Mouse (Mus musculus) midbrain, embryonic 16.5 days (tissue): ENCODE data around the gene Gramd4. TPM values are rescaled to one million over a fixed set of nuclear protein-coding genes. Genes with fewer than 3 reads are reported as not detected.
"Not testable (repeated sequence)": the region's sequence is repeated elsewhere in the genome, so short reads cannot be mapped to it uniquely, and the experiment has no call there.

ENCODE experiments used
- ATAC-seq: fragments of 200-750 bp; cut with Nextera tagmentation; 2 replicates; pipeline ENCODE4 v1.8.0; 2017; ENCODE audit warnings: moderate TSS enrichment
- H3K27ac ChIP-seq: fragments of 300-500 bp; sonication (generic); 2 replicates; pipeline ENCODE4 v1.5.1; 2014; ENCODE audit warnings: mild to moderate bottlenecking, low read length, mixed read lengths
- H3K27me3 ChIP-seq: fragments of 300-500 bp; sonication (generic); 2 replicates; pipeline ENCODE4 v1.6.1; 2014; ENCODE audit warnings: low read depth, low read length, mixed read lengths; ENCODE audit not compliant: control insufficient read depth, insufficient read depth
- H3K36me3 ChIP-seq: fragments of 300-500 bp; sonication (generic); 2 replicates; pipeline ENCODE4 v1.6.1; 2014; ENCODE audit warnings: mild to moderate bottlenecking, low read length, moderate library complexity, mixed read lengths; ENCODE audit not compliant: control insufficient read depth, insufficient read depth
- H3K4me1 ChIP-seq: fragments of 300-500 bp; sonication (generic); 2 replicates; pipeline ENCODE4 v1.6.1; 2014; ENCODE audit warnings: mild to moderate bottlenecking, low read length, mixed read lengths; ENCODE audit not compliant: control insufficient read depth, insufficient read depth
- H3K4me2 ChIP-seq: fragments of 300-500 bp; sonication (generic); 2 replicates; pipeline ENCODE4 v1.6.1; 2014; ENCODE audit warnings: mild to moderate bottlenecking, low read length, mixed read lengths
- H3K4me3 ChIP-seq: fragments of 300-500 bp; sonication (generic); 2 replicates; pipeline ENCODE4 v1.5.1; 2014; ENCODE audit warnings: low read depth, mild to moderate bottlenecking, low read length, moderate library complexity, mixed read lengths
- H3K9ac ChIP-seq: fragments of 300-500 bp; sonication (generic); 2 replicates; pipeline ENCODE4 v1.6.1; 2014; ENCODE audit warnings: low read depth, low read length, mixed read lengths
- H3K9me3 ChIP-seq: fragments of 300-500 bp; sonication (generic); replicated peaks from 2 replicates; pipeline ENCODE4 v1.6.1; 2014; ENCODE audit warnings: mild to moderate bottlenecking, low read length, mixed read lengths; ENCODE audit not compliant: control insufficient read depth, poor library complexity, severe bottlenecking
- WGBS: fragments of 180-500 bp; shearing (Covaris S2); extraction: QIAGEN DNeasy Blood & Tissue Kit; methylation state at CpG from one replicate; pipeline ENCODE4 v1.1.7; 2014; 5-methylcytosine and 5-hydroxymethylcytosine counted together
- polyA plus RNA-seq: library from polyadenylated mRNA; unstranded; fragments of >200 nt; fragmentation: Nextera tagmentation; extraction: Ambion mirVana; gene quantifications from 2 replicates; pipeline ENCODE4 v1.2.1, GENCODE M21; 2015

The Gramd4 gene
- polyA plus RNA-seq, 1 experiment from 2014 or later: 36.7 TPM

DNA sequence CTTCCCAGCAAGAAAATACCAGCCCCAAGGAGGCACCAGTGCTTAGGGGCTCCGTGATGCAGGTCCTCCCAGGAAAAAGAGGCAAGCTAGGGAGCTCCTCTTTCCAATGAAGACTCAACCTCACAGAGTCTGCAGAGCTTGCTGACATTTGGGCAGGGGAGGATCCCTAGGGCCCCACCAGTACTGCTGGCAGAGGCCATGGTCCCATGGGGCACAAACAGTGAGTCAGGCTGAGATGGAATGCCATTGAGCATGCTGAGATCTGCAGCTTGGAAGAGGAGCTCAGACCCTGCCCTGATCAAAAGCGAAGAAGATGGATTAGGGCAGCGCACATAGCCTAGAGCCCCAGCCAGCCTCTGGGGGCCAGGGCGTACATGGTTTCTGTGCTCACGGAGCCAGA lies 16.1 kb upstream of the Gramd4 start:
- ATAC-seq: no peak
- Histone ChIP-seq H3K36me3 (no peaks in the 10 kb centered on the region), H3K9ac (no peak overlapping the region)

DNA sequence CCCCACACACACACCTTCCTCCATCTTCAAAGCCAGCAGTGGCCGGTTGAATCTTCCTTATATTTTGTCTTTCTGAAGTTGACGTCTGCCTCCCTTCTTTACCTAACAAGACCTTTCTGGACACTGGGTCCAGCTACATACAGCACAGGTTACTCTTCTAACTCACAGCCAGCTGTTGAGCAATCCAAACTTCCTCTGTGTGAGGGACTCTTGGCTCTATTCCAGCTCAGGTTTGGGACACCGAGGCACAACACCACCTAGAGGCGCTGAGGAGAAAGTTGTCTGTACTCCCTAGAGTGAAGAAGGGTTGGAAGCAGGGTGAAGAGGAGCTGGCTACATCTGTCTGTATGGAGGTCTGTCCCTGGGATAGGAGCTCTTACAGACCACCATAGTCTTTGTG lies 15.1 kb upstream of the Gramd4 start:
- 48% methylated on average over 4 of the region's 4 CpGs for WGBS
- H3K4me1 ChIP-seq: no peaks in the 10 kb centered on the region
- H3K4me3 ChIP-seq: no peak overlapping the region
- no peaks in the 10 kb centered on the region for H3K9me3 ChIP-seq
- H3K4me2 ChIP-seq: no peak overlapping the region
- no peaks in the 10 kb centered on the region for H3K27me3 ChIP-seq
- H3K36me3 ChIP-seq: no peaks in the 10 kb centered on the region
- ATAC-seq: no peak
- no peak overlapping the region for H3K9ac ChIP-seq
- no peak overlapping the region for H3K27ac ChIP-seq

More for the DNA sequence above, 16.1 kb upstream of the Gramd4 start:
- WGBS: 74% methylated on average over 5 of the region's 5 CpGs
- no peak overlapping the region for H3K4me3 ChIP-seq
- H3K4me1 ChIP-seq: no peaks in the 10 kb centered on the region
- H3K27ac ChIP-seq: no peak overlapping the region
- H3K9me3 ChIP-seq: no peaks in the 10 kb centered on the region
- H3K4me2 ChIP-seq: no peak overlapping the region
- no peaks in the 10 kb centered on the region for H3K27me3 ChIP-seq

DNA sequence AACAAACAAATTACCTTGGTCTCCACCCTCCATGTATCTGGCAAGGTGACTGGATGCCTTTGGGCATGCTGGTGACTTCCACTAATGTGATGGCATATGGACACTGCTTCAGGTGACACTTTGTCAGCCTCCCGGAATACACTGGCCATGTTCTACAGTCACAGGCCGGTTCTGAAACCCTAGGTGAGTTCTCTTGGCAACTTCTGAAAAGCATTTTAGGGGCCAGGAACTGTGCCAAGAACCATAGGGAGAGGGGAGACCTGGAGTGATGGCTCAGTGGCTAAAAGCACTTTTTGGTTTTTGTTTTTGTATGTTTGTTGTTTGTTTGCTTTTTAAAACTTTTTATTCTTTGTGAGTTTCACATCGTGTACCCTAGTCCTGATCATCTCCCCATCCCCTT lies 8.0 kb upstream of the Gramd4 start:
- WGBS: 93% methylated on average over 3 of the region's 3 CpGs
- ATAC-seq: no peak
- Histone ChIP-seq H3K4me2 (no peak overlapping the region), H3K9me3 (no peaks in the 10 kb centered on the region), H3K4me3 (no peak overlapping the region), H3K9ac (no peak overlapping the region), H3K4me1 (no peaks in the 10 kb centered on the region), H3K27ac (no peak overlapping the region), H3K27me3 (no peaks in the 10 kb centered on the region), H3K36me3 (no peaks in the 10 kb centered on the region)

DNA sequence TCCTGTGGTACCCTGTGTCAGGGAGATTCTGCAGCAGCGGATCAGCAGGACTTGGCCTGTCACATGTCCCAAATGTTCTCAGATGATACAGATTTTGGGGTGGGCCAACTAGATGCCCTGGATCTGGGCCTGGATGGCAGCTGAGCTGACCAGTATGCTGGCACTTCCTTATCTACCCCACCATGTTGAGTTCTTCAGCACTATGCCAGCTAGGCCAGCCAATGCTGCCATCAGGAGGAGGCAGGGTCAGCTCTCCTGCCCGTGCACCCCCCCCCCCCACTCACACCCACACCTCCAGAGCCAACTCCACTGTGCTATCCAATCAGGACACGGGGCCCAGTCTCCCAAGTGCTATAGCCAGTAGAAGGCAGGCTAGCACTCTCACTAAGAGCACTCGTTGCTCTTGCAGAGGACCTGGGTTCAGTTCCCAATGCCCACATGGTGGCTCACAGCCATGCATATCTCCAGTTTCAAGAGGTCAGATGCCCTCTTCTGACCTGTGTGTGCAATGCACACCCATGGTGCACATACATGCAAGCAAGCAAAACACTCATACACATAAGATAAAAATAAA lies 7.2 kb upstream of the Gramd4 start:
- Histone ChIP-seq H3K9ac (no peak overlapping the region), H3K27ac (no peak overlapping the region), H3K4me1 (no peaks in the 10 kb centered on the region), H3K4me2 (no peak overlapping the region), H3K9me3 (no peaks in the 10 kb centered on the region), H3K4me3 (no peak overlapping the region), H3K36me3 (no peaks in the 10 kb centered on the region), H3K27me3 (no peaks in the 10 kb centered on the region)
- no peak for ATAC-seq
- 81% methylated on average over 3 of the region's 4 CpGs for WGBS

DNA sequence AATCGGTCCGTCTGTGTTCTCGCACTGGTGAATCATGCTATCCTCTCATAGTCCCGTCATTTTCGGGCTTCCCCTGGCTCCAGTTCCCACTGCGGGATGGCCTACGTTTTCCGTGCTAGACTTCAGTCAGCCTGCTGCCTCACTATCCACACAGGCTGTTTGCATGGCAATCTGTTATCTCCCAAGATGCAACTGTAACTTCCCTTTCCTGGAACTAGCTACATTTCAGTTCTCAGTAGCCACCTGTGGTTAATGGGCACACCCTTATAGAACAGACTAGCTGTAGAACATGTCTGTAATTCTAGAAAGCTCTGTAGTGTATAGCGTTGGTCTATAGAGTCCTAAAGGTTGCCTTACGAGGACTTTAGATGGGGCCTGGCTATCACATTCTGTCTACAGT lies 6.3 kb upstream of the Gramd4 start:
- Histone ChIP-seq H3K27me3 (no peaks in the 10 kb centered on the region), H3K4me2 (no peak overlapping the region), H3K27ac (no peak overlapping the region), H3K4me1 (no peaks in the 10 kb centered on the region), H3K9me3 (no peaks in the 10 kb centered on the region), H3K36me3 (no peaks in the 10 kb centered on the region), H3K4me3 (no peak overlapping the region), H3K9ac (no peak overlapping the region)
- 89% methylated on average over 10 of the region's 10 CpGs for WGBS
- no peak for ATAC-seq

DNA sequence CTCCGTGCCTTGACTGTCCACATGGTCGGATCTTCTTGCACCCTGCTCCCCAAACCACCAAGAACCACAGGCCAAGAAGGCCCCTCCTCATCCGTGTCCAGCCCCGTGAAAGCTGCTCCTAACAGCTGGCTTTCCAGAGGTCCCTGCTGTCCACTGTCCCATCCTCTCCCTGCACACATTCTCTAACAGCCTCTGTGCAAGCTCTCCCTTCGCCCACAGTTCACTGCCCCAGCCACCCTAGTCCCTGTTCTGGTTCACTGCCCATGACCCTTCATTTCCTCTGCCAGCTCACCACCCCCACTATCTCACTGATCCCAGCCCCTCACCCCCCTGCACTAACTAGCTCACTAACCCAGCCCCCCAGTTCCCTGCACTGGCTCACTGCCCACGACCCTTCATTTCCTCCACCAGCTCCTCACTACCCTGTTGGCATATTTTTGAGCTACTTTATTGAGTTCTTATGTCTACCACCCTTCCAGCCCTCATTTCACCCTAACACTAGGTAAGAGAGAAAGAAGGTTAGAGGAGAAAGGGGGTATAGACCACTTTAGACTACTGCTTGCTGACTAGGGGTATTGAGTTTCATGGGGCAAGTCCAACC lies 5.5 kb upstream of the Gramd4 start:
- Histone ChIP-seq H3K9me3 (no peaks in the 10 kb centered on the region), H3K27ac (no peak overlapping the region), H3K27me3 (no peaks in the 10 kb centered on the region), H3K36me3 (no peaks in the 10 kb centered on the region), H3K4me1 (no peaks in the 10 kb centered on the region), H3K9ac (no peak overlapping the region), H3K4me2 (no peak overlapping the region), H3K4me3 (no peak overlapping the region)
- 56% methylated on average over 6 of the region's 6 CpGs for WGBS
- no peak for ATAC-seq

DNA sequence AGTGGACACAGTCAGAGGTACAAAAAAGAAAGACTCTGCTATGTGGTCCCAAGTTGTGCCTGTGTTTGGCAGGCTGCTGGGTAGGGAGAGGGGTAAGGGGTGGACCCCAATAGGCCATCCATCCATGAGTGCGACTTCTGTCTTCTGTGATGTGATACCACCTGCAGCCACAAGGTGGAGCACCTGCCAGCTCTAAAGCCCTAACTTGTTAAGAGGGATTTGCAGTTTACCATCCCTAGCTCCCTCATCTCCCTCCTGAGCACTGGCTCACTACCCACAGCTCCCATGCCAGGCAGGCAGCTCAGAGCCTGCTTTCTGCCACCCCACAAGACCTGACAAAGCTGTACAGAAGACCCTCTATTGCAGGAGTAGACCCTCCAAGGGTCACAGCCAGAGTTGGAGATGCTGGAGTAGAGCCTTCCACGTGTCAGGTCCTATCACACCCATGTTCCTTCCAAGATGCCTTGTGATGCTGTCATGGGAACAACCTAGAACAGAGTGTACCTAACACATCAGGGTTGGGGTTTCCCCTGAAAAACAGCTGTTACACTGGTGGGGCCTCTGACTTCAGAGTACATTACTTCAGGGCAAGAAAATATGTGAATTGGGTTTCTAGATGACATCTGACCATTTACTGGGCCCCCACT lies 3.5 kb upstream of the Gramd4 start:
- Histone ChIP-seq H3K9ac (no peak overlapping the region), H3K27me3 (no peaks in the 10 kb centered on the region), H3K4me1 (peaks cover 3% of the 10 kb centered on the region), H3K36me3 (no peaks in the 10 kb centered on the region), H3K9me3 (no peaks in the 10 kb centered on the region), H3K27ac (no peak overlapping the region), H3K4me2 (no peak overlapping the region), H3K4me3 (no peak overlapping the region)
- ATAC-seq: no peak; the same call in 1 of the 2 replicates
- 42% methylated on average over 2 of the region's 2 CpGs for WGBS

DNA sequence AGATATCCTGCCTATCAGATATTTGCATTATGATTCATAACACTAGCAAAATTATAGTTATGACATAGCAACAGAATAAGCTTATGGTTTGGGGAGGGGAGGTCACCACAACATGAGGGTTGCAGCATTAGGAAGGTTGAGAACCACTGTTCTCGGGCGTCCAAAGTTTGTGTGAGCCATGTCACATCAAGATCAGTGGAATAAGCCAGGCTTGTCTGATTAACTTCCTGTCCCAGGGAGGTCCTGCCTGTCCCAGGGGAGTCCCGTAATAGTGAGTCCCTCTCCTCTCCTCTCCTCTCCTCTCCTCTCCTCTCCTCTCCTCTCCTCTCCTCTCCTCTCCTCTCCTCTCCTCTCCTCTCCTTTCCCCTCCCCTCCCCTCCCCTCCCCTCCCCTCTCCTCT lies 2.6 kb upstream of the Gramd4 start:
- not testable (repeated sequence) for H3K27me3 ChIP-seq, H3K4me1 ChIP-seq, H3K9me3 ChIP-seq, H3K4me3 ChIP-seq, H3K9ac ChIP-seq, ATAC-seq, H3K27ac ChIP-seq, H3K36me3 ChIP-seq, H3K4me2 ChIP-seq
- WGBS: 89% methylated on average over 3 of the region's 3 CpGs

DNA sequence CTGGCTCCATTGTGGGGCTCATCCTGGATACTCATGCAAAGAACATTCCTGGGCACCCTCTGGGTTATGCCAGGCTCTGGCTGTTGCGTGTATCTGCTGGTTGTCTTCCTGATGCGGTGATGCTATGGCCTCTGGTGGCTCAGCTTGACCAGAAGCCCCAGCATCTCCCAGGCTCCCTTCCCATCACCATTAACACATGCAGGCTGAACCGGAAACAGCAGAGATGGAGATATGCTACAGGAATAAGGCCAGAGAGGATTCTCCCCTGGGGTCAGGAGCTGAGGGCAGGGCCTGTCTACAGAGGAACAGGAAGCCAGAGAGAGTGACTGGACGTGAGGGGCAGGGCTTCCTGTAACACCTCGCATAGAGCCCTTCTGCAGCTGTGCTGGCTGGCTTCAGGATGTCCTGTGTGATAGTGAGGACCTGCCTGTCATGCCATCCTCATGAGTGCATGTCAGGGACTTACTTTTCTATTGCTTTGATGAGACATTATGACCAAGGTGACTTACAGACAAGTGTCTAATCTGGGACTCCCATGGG lies 1.2 kb upstream of the Gramd4 start:
- H3K27ac ChIP-seq: no peak overlapping the region
- peaks cover 22% of the 10 kb centered on the region for H3K4me1 ChIP-seq
- no peaks in the 10 kb centered on the region for H3K27me3 ChIP-seq

More for the DNA sequence above, 1.2 kb upstream of the Gramd4 start:
- H3K4me2 ChIP-seq: no peak overlapping the region
- no peak overlapping the region for H3K4me3 ChIP-seq
- H3K36me3 ChIP-seq: no peaks in the 10 kb centered on the region
- H3K9ac ChIP-seq: no peak overlapping the region
- WGBS: 86% methylated on average over 5 of the region's 5 CpGs
- H3K9me3 ChIP-seq: no peaks in the 10 kb centered on the region
- no peak for ATAC-seq
